Mouse (Mus musculus): ENCODE measurements around the gene Aspdh.

The Aspdh gene

GRCm38 (mm10) chr7:44471880-44472557 is 6.8 kb downstream of the Aspdh start:
- peak in 1 of 2 experiments; percentile 6 for DNase-seq (ENCODE audit: low spot score in 2 of 2)

- DNase-seq (ENCODE audit: low spot score in 2 of 2) = no peak
Measured at GRCm38 (mm10) chr7:44472558-44472885, 7.3 kb downstream of the Aspdh start.

GRCm38 (mm10) chr7:44472961-44473646 is 7.9 kb downstream of the Aspdh start:
- peak in 1 of 2 experiments; percentile 1 for DNase-seq (ENCODE audit: low spot score in 2 of 2)

- peak; percentile 61 to 66 for DNase-seq (ENCODE audit: low spot score in 2 of 2)
Measured at GRCm38 (mm10) chr7:44474419-44474818, 9.2 kb downstream of the Aspdh start.

- peak in 1 of 2 experiments; percentile 2 for DNase-seq (ENCODE audit: low spot score in 2 of 2)
Measured at GRCm38 (mm10) chr7:44475046-44475614, 9.9 kb downstream of the Aspdh start.

- DNase-seq (ENCODE audit: low spot score in 2 of 2) = no peak
Measured at GRCm38 (mm10) chr7:44482836-44483435, 17.7 kb downstream of the Aspdh start.

GRCm38 (mm10) chr7:44484109-44484508 is 18.9 kb downstream of the Aspdh start:
- DNase-seq (ENCODE audit: low spot score in 2 of 2) = peak in 1 of 2 experiments; percentile 0

- DNase-seq (ENCODE audit: low spot score in 2 of 2) = peak in 1 of 2 experiments; percentile 73
Measured at GRCm38 (mm10) chr7:44484841-44485571, 19.8 kb downstream of the Aspdh start.

GRCm38 (mm10) chr7:44485572-44486195 is 20.5 kb downstream of the Aspdh start:
- peak in 1 of 2 experiments; percentile 0 for DNase-seq (ENCODE audit: low spot score in 2 of 2)

GRCm38 (mm10) chr7:44486927-44487575 is 21.9 kb downstream of the Aspdh start:
- DNase-seq (ENCODE audit: low spot score in 2 of 2) = peak in 1 of 2 experiments; percentile 10

- DNase-seq (ENCODE audit: low spot score in 2 of 2) = peak in 1 of 2 experiments; percentile 0
Measured at GRCm38 (mm10) chr7:44487936-44488335, 22.7 kb downstream of the Aspdh start.

GRCm38 (mm10) chr7:44488545-44488944 is 23.4 kb downstream of the Aspdh start:
- no peak for DNase-seq (ENCODE audit: low spot score in 2 of 2)

- DNase-seq (ENCODE audit: low spot score in 2 of 2) = no peak
Measured at GRCm38 (mm10) chr7:44490281-44490680, 25.1 kb downstream of the Aspdh start.

GRCm38 (mm10) chr7:44491391-44491790 is 26.2 kb downstream of the Aspdh start:
- DNase-seq (ENCODE audit: low spot score in 2 of 2) = no peak

- DNase-seq (ENCODE audit: low spot score in 2 of 2) = no peak
Measured at GRCm38 (mm10) chr7:44492166-44492826, 27.1 kb downstream of the Aspdh start.

GRCm38 (mm10) chr7:44494681-44495080 is 29.5 kb downstream of the Aspdh start:
- no peak for DNase-seq (ENCODE audit: low spot score in 2 of 2)

GRCm38 (mm10) chr7:44495086-44495485 is 29.9 kb downstream of the Aspdh start:
- DNase-seq (ENCODE audit: low spot score in 2 of 2) = no peak

- DNase-seq (ENCODE audit: low spot score in 2 of 2) = peak; percentile 97 to 98
Measured at GRCm38 (mm10) chr7:44495992-44496770, 31.0 kb downstream of the Aspdh start, which contains the start of the genes Emc10 and Fam71e1. TSS of gene Emc10 (minus strand) at chr7:44496529. TSS of gene Fam71e1 (plus strand) at chr7:44496581.

- no peak for DNase-seq (ENCODE audit: low spot score in 2 of 2)
Measured at GRCm38 (mm10) chr7:44496771-44497109, 31.5 kb downstream of the Aspdh start.

Data from right cerebral cortex, postnatal 36 days (tissue).